Mouse (Mus musculus): ENCODE data around the gene Pik3c2b.

- TF ChIP-seq POLR2A (IDR thresholded peaks at IDR 0.05; ENCODE audit: borderline replicate concordance, extremely low read depth, insufficient read depth, insufficient read length, poor library complexity, severe bottlenecking) (no peak), CTCF (IDR thresholded peaks at IDR 0.05; ENCODE audit: borderline replicate concordance, extremely low read depth, insufficient read depth, insufficient read length) (no peak)
These were observed 39.9 kb downstream of the Pik3c2b start for GRCm38 (mm10) chr1:133085417-133085742.
